Comparison of ENCODE assay signal across 18 mouse cellular contexts in genomic region chr11:50238821-50239791, GRCm38 (mm10). TPM values are rescaled to one million over a fixed set of nuclear protein-coding genes. Genes with fewer than 3 reads are reported as not detected.
A peak's percentile ranks its signal among the peaks of the same experiment; 100 is the strongest.
DNase-seq lines count a peak whose midpoint lies in the region; ATAC-seq lines count a peak whose summit lies in the region.
"Had no signal": no experiment of that assay in that cellular context is flagged by ENCODE, and none has a peak within 500 bp of the region (broad histone marks: within the 10 kb centered on the region; RNA-seq: fewer than 3 reads in every experiment).

No protein-coding gene starts in this region.

- no peaks in the 10 kb centered on the region for H3K9me3 ChIP-seq in heart, embryonic 13.5 days
- no peaks in the 10 kb centered on the region for H3K9me3 ChIP-seq in megakaryocyte, embryonic 14.5 days
- H3K9me3 ChIP-seq: embryonic facial prominence, embryonic 15.5 days; forebrain, embryonic 12.5 days; kidney, embryonic 15.5 days; neural tube, embryonic 13.5 days had no signal

- ATAC-seq in heart, embryonic 13.5 days (ENCODE audit: extremely low read depth, insufficient number of reproducible peaks, low FRiP score, low TSS enrichment), result no peak
- no peak for ATAC-seq in erythroid progenitor cell, adult 5-6 weeks (replicated peaks; ENCODE audit: low FRiP score, poor library complexity, severe bottlenecking)
- ATAC-seq: hindbrain, embryonic 16.5 days had no signal

- WGBS in heart, embryonic 13.5 days, result 91% methylated on average over 9 of the region's 9 CpGs

- H3K27me3 ChIP-seq in heart, embryonic 13.5 days (replicated peaks), result peaks cover 47% of the 10 kb centered on the region
- H3K27me3 ChIP-seq in megakaryocyte, embryonic 14.5 days (replicated peaks), result peaks cover 4% of the 10 kb centered on the region

- peaks cover 11% of the 10 kb centered on the region for H3K36me3 ChIP-seq in heart, embryonic 13.5 days
- peaks cover 17% of the 10 kb centered on the region for H3K36me3 ChIP-seq in megakaryocyte, embryonic 14.5 days (replicated peaks; ENCODE audit: low read length)

- 0 out of 2 replicates have a peak overlapping the region, but pooled peaks have one; percentile 15 for H3K27ac ChIP-seq in heart, embryonic 13.5 days (replicated peaks)
- H3K27ac ChIP-seq in brown adipose tissue, adult 24 weeks (replicated peaks; ENCODE audit: low read depth, low read length), result peak overlapping the region; percentile 97
- H3K27ac ChIP-seq: embryonic facial prominence, embryonic 15.5 days; forebrain, embryonic 12.5 days; kidney, embryonic 15.5 days; liver, embryonic 14.5 days; neural tube, embryonic 13.5 days had no signal

- peaks cover 27% of the 10 kb centered on the region for H3K4me1 ChIP-seq in heart, embryonic 13.5 days
- H3K4me1 ChIP-seq in brown adipose tissue, adult 24 weeks (ENCODE audit: control insufficient read depth, insufficient read depth, insufficient read length, low read length), result peaks cover 26% of the 10 kb centered on the region
- H3K4me1 ChIP-seq in megakaryocyte, embryonic 14.5 days, result peaks cover 72% of the 10 kb centered on the region

- H3K9ac ChIP-seq in heart, embryonic 13.5 days, result no peak overlapping the region
- H3K9ac ChIP-seq: embryonic facial prominence, embryonic 15.5 days; forebrain, embryonic 12.5 days; kidney, embryonic 15.5 days; liver, embryonic 14.5 days; neural tube, embryonic 13.5 days had no signal

- H3K4me2 ChIP-seq in heart, embryonic 13.5 days, result no peak overlapping the region
- H3K4me2 ChIP-seq: embryonic facial prominence, embryonic 15.5 days; forebrain, embryonic 12.5 days; midbrain, embryonic 11.5 days; neural tube, embryonic 13.5 days had no signal

- DNase-seq in heart, postnatal 4 days, result no peak
- peak; percentile 91 for DNase-seq in adipocyte (ENCODE audit: low spot score)
- no peak for DNase-seq in natural killer cell, adult 2 months (ENCODE audit: low spot score in 2 of 2)
- DNase-seq: cerebellum, adult 11-12 months; cerebellum, postnatal 25 days; gastrocnemius, postnatal 14 days; thymus, postnatal 36 days had no signal

- no peak overlapping the region for H3K4me3 ChIP-seq in heart, embryonic 13.5 days
- H3K4me3 ChIP-seq in brown adipose tissue, adult 24 weeks (ENCODE audit: insufficient read depth, low read depth, low read length), result peak overlapping the region; percentile 85; the same call in 1 of the 2 replicates
- H3K4me3 ChIP-seq in megakaryocyte, embryonic 14.5 days (replicated peaks), result peak overlapping the region; percentile 95
- H3K4me3 ChIP-seq: embryonic facial prominence, embryonic 15.5 days; forebrain, embryonic 12.5 days; kidney, embryonic 15.5 days; neural tube, embryonic 13.5 days had no signal

RNA-seq across cellular contexts. Expression of gene Ltc4s, which starts 0.7 kb away (rescaled TPM):
- 1.1 and 2.9 TPM in 2 replicates for polyA plus RNA-seq in heart, embryonic 13.5 days (2015; fragmentation: Nextera tagmentation; extraction: Ambion mirVana)
- 1 to 10 TPM; 2.0 to 2.7 TPM for total RNA-seq in heart, postnatal 4 days (2021)
- 27.5 and 45.3 TPM in 2 replicates for polyA plus RNA-seq in brown adipose tissue, adult 24 weeks (2012; ENCODE audit: insufficient read depth, insufficient read length, missing spikeins)
- 10.5 and 22.9 TPM in 2 replicates for polyA plus RNA-seq in megakaryocyte, embryonic 14.5 days (2012; ENCODE audit: insufficient read depth, low replicate concordance)
- total RNA-seq in erythroid progenitor cell, adult 5-6 weeks (2015; ENCODE audit: low replicate concordance), result 3.2 TPM in 1 of 2 replicates, not detected in the other
- total RNA-seq in erythroid progenitor cell, adult 5-6 weeks (2017; ENCODE audit: low replicate concordance), result 0.77 TPM in 1 of 2 replicates, not detected in the other

RNA-seq across cellular contexts. Expression of gene Mgat4b, which starts 28.4 kb away (rescaled TPM):
- 22.2 and 25.2 TPM in 2 replicates for polyA plus RNA-seq in heart, embryonic 13.5 days (2015; fragmentation: Nextera tagmentation; extraction: Ambion mirVana)
- total RNA-seq in heart, postnatal 4 days (2021), result 100 to 1,000 TPM; 117 to 120 TPM
- polyA plus RNA-seq in brown adipose tissue, adult 24 weeks (2012; ENCODE audit: insufficient read depth, insufficient read length, missing spikeins), result 57.6 and 60.6 TPM in 2 replicates
- polyA plus RNA-seq in megakaryocyte, embryonic 14.5 days (2012; ENCODE audit: insufficient read depth, low replicate concordance), result 119 and 130 TPM in 2 replicates
- total RNA-seq in erythroid progenitor cell, adult 5-6 weeks (2015; ENCODE audit: low replicate concordance), result 26.8 and 48.7 TPM in 2 replicates
- total RNA-seq in erythroid progenitor cell, adult 5-6 weeks (2017; ENCODE audit: low replicate concordance), result 38.2 and 40.9 TPM in 2 replicates

RNA-seq across cellular contexts. Expression of gene Sqstm1, which starts 28.5 kb away (rescaled TPM):
- 265 and 277 TPM in 2 replicates for polyA plus RNA-seq in heart, embryonic 13.5 days (2015; fragmentation: Nextera tagmentation; extraction: Ambion mirVana)
- 100 to 1,000 TPM; 178 to 180 TPM for total RNA-seq in heart, postnatal 4 days (2021)
- 216 and 235 TPM in 2 replicates for polyA plus RNA-seq in brown adipose tissue, adult 24 weeks (2012; ENCODE audit: insufficient read depth, insufficient read length, missing spikeins)
- 154 and 155 TPM in 2 replicates for polyA plus RNA-seq in megakaryocyte, embryonic 14.5 days (2012; ENCODE audit: insufficient read depth, low replicate concordance)
- total RNA-seq in erythroid progenitor cell, adult 5-6 weeks (2015; ENCODE audit: low replicate concordance), result 28.5 and 36.4 TPM in 2 replicates
- 179 and 213 TPM in 2 replicates for total RNA-seq in erythroid progenitor cell, adult 5-6 weeks (2017; ENCODE audit: low replicate concordance)

RNA-seq across cellular contexts. Expression of gene Maml1, which starts 53.0 kb away (rescaled TPM):
- polyA plus RNA-seq in heart, embryonic 13.5 days (2015; fragmentation: Nextera tagmentation; extraction: Ambion mirVana), result 2.5 and 2.7 TPM in 2 replicates
- total RNA-seq in heart, postnatal 4 days (2021), result 10 to 100 TPM; 19.6 to 20.2 TPM
- polyA plus RNA-seq in brown adipose tissue, adult 24 weeks (2012; ENCODE audit: insufficient read depth, insufficient read length, missing spikeins), result 3.9 and 5.5 TPM in 2 replicates
- polyA plus RNA-seq in megakaryocyte, embryonic 14.5 days (2012; ENCODE audit: insufficient read depth, low replicate concordance), result 4.5 and 8.3 TPM in 2 replicates
- 8.0 and 9.0 TPM in 2 replicates for total RNA-seq in erythroid progenitor cell, adult 5-6 weeks (2015; ENCODE audit: low replicate concordance)
- 4.5 and 5.1 TPM in 2 replicates for total RNA-seq in erythroid progenitor cell, adult 5-6 weeks (2017; ENCODE audit: low replicate concordance)
